Mouse (Mus musculus): Measurements from ENCODE around the gene Rpl41. TPM values are rescaled to one million over a fixed set of nuclear protein-coding genes. Genes with fewer than 3 reads are reported as not detected.
A peak's percentile ranks its signal among the peaks of the same experiment; 100 is the strongest.
"Not testable (repeated sequence)": the region's sequence is repeated elsewhere in the genome, so short reads cannot be mapped to it uniquely, and the experiment has no call there.

Gene Rpl41
- total RNA-seq, 2 experiments from 2014 or later, result 1,939 to 2,055 TPM

DNA sequence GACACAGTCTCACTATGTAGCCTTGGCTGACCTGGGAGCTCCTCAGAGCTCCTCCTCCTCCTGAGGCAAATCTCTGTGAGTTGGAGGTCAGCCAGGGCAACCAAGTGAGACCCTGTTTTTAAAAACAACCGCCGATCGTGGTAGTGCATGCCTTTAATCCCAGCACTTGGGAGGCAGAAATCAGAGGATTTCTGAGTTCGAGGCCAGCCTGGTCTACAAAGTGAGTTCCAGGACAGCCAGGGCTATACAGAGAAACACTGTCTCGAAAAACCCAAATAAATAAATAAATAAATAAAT is 43.8 kb downstream of the Rpl41 start:
- DNase-seq (ENCODE audit: low spot score in 2 of 2); intact Hi-C loops (cut with DNase I): not testable (repeated sequence)

DNA sequence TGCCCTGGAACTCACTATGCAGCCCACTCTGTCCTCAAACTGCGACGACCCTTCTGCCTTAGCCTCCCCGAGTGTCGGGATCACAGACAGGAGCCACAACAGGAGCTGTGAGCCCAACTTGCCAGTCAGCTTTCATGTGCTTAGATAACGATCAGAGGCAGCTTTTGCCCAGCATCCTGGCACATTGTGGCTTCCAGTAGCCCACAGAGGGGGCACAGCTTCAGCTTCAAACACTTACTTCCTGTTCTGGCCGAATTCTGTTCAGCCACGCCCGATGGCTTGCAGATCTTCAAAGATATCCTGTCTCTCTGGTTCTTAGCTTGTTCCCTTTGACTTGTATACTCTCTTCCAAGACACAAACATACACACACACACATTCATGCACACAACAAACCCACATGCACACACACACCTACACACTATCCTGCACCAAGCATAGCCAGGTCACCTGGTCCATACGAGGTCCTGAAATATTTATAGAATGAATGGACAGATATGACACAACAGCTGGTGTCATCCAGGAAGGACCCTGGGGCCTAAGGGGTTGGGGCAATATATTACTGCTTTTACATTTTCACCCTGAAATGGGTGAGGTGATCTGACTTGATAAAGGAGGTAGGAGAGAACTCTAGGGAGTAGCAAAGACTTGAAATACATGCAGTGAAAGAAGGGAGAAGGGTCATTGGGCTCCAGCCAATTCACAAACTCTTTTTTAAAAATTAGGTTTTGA is 44.3 kb downstream of the Rpl41 start:
- no peak for DNase-seq (ENCODE audit: low spot score in 2 of 2)
- intact Hi-C loops (cut with DNase I), result no loop called here

DNA sequence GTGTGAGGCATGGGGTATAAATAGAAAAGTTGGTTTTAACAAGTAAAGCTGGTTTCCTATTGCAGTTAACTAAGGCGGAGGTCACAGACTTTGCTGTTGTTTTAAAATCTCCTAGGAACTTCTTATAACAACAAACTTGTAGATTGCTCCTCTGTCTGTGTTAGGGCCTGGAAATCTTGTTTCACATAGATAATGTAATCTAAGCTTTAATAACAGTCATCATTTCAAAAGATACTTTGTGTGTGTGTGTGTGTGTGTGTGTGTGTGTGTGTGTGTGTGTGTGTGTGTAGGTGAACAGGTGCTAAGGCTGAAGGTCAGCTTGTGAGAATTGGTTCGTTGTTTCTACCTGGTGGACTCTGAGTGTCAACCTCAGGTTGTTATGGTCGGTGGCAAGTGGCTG is 45.1 kb downstream of the Rpl41 start:
- DNase-seq (ENCODE audit: low spot score in 2 of 2), result no peak
- intact Hi-C loops (cut with DNase I), result no loop called here

DNA sequence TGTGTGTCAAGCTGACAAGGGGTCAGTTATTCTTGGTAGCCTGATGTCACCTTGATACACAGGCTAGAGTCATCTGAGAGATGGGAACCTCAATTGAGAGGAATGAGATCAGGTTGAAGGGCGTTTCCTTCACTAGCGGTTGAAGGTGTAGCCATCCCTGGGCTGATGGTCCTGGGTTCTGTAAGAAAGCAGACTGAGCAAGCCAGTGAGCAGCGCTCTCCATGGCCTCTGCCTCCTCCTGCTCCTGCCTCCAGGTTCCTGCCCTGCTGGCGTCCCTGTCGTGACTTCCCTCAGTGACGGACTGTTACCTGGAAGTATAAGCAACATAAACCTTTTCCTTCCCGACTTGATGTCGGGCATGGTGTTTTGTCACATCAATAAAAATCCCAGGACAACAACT is 45.6 kb downstream of the Rpl41 start:
- DNase-seq (ENCODE audit: low spot score in 2 of 2), result no peak
- intact Hi-C loops (cut with DNase I), result no loop called here

DNA sequence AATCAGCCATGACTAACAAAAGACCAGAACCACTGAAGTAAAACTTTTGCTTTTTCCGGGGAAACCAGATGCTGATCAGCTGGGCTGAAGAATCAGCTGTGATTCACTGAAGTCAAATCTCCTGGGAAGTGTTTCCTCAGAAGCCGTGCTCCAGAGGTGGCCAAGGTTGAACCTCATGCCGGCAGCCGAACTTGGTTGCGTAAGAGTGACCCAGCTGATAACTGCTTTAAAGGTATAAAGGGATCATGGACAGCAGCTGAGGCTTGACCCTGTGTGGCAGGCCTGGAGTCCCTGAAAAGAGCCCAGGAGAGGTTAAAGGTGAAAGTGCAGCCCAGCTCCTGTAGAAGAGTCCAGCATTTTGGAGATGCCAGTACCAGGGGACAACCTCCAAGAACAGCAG is 46.8 kb downstream of the Rpl41 start:
- DNase-seq (ENCODE audit: low spot score in 2 of 2), result no peak
- intact Hi-C loops (cut with DNase I), result no loop called here

DNA sequence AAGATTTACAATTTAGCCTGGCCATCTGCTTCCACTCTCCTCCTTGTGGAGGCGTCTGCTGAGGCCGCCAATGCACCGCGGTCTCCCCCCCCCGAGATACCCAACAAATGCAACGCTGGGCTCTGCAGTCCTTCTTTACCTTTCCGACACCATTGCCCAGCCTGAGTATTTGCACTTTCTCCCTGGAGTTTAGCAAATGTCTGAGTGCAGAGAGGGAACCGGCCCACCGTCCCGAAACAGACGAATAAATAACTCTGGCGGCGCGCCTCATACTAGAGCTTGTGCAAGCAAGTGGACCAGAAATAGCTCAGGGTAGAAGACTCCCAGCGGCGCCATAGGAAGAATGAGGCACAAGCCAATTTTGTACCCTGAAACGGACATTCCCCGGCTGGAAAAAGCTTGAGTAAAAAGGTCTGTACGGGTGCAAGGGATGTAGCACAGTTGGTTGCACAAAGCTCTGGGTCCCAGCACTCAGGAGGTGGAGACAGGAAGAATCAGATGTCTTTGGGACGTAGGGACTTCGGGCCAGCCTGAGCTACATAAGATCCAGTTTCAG is 49.9 kb downstream of the Rpl41 start:
- intact Hi-C loops (cut with DNase I), result no loop called here
- DNase-seq (ENCODE audit: low spot score in 2 of 2), result peak; percentile 61 to 67

DNA sequence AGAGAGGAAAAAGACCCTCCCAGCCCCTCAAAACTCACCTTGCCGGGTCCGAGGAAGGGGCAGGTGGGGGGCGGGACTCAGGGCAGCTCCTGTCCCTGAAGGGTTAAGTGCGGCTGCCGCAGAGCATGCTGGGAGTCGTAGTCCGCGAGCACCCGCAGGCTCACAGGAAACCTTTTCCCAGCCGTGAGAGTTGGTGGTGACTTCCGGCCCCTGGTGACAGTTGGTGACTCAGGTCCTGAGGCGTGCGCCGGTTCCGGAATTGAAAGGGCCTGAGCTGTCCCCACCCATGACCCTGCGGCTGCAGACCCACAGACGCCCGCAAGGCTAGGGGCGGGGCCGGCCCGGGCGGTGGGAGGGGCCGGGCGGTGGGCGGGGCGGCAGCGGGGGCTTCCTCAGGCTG is 50.5 kb downstream of the Rpl41 start, which contains the start of gene Myl6b:
Gene Myl6b, minus strand, starts transcription at position 96 of the 400 bp plus-strand sequence.
- intact Hi-C loops (cut with DNase I), result no loop called here
- peak; percentile 94 to 97 for DNase-seq (ENCODE audit: low spot score in 2 of 2)

Small RNA genes lying within 50 kb of the gene (microRNA-seq; reads per million reads assigned to microRNA genes)
- gene Gm47275 (0 reads per million in 2 experiments), gene Mir6916 (0 to 1.1 reads per million in 2 experiments), gene Mir6917 (0 reads per million in 2 experiments)

Other genes starting within 250 kb of the Rpl41 start
- 10 to 100 TPM; 13.3 to 13.4 TPM for gene Pan2, start 246.0 kb downstream of the Rpl41 start, total RNA-seq (2021)
- 10 to 100 TPM; 65.9 to 68.9 TPM for gene Cnpy2, start 226.8 kb downstream of the Rpl41 start, total RNA-seq (2021)
- gene Cs, start 211.6 kb downstream of the Rpl41 start, total RNA-seq (2021), result 100 to 1,000 TPM; 269 to 271 TPM
- 10 to 100 TPM; 72.0 to 74.4 TPM for gene Coq10a, start 180.3 kb downstream of the Rpl41 start, total RNA-seq (2021)
- gene Ankrd52, start 172.2 kb downstream of the Rpl41 start, total RNA-seq (2021), result 10 to 100 TPM; 80.3 to 84.3 TPM
- gene Slc39a5, start 148.1 kb downstream of the Rpl41 start, total RNA-seq (2021), result 1 to 10 TPM in 1 of 2 experiments, not detected in 1; 1.0 TPM
- gene Nabp2, start 137.8 kb downstream of the Rpl41 start, total RNA-seq (2021), result 10 to 100 TPM; 88.3 to 92.5 TPM
- 10 to 100 TPM; 75.0 to 77.2 TPM for gene Rnf41, start 137.6 kb downstream of the Rpl41 start, total RNA-seq (2021)
- 100 to 1,000 TPM; 199 to 211 TPM for gene Smarcc2, start 90.1 kb downstream of the Rpl41 start, total RNA-seq (2021)
- gene Myl6, start 55.2 kb downstream of the Rpl41 start, total RNA-seq (2021), result 100 to 1,000 TPM; 606 to 662 TPM
- 10 to 100 TPM; 19.1 to 21.7 TPM for gene Myl6b, start 50.6 kb downstream of the Rpl41 start, total RNA-seq (2021)
- 1 to 10 TPM; 8.1 to 9.3 TPM for gene Esyt1, start 23.4 kb downstream of the Rpl41 start, total RNA-seq (2021)
- gene Zc3h10, start 1.5 kb downstream of the Rpl41 start, total RNA-seq (2021), result 10 to 100 TPM; 11.4 to 12.0 TPM
- 10 to 100 TPM; 67.1 to 68.6 TPM for gene Pa2g4, start 16.7 kb upstream of the Rpl41 start, total RNA-seq (2021)
- gene Erbb3, start 40.3 kb upstream of the Rpl41 start, total RNA-seq (2021), result 1 to 10 TPM; 3.3 to 4.9 TPM
- 100 to 1,000 TPM; 299 to 305 TPM for gene Rps26, start 77.4 kb upstream of the Rpl41 start, total RNA-seq (2021)
- gene Ikzf4, start 96.7 kb upstream of the Rpl41 start, total RNA-seq (2021), result 10 to 100 TPM; 15.4 to 15.9 TPM
- gene Suox, start 124.8 kb upstream of the Rpl41 start, total RNA-seq (2021), result 10 to 100 TPM; 11.2 to 11.8 TPM
- gene Rab5b, start 147.0 kb upstream of the Rpl41 start, total RNA-seq (2021), result 100 to 1,000 TPM; 117 to 123 TPM
- gene Pmel, start 154.9 kb upstream of the Rpl41 start, total RNA-seq (2021), result 1 to 10 TPM in 1 of 2 experiments, under 1 TPM in 1; 0.97 to 1.2 TPM
- gene Cdk2, start 155.7 kb upstream of the Rpl41 start, total RNA-seq (2021), result 1 to 10 TPM; 4.7 to 5.1 TPM
- gene Dgka, start 195.6 kb upstream of the Rpl41 start, total RNA-seq (2021), result 1 to 10 TPM; 4.8 to 6.3 TPM
- gene Pym1, start 198.6 kb upstream of the Rpl41 start, total RNA-seq (2021), result 10 to 100 TPM; 30.7 to 32.7 TPM
- under 1 TPM; 0.77 to 0.80 TPM for gene Mmp19, start 241.6 kb upstream of the Rpl41 start, total RNA-seq (2021)

All from left cerebral cortex, postnatal 14 days (tissue).